Mouse (Mus musculus) layer of hippocampus, adult 8-10 months (tissue): ENCODE data around the gene Glb1. TPM values are rescaled to one million over a fixed set of nuclear protein-coding genes. Genes with fewer than 3 reads are reported as not detected.

Source experiments
- DNase-seq, 2 experiments: peaks; one replicate each; pipeline ENCODE4 v3.0.0; 2022; ENCODE audit warnings: low spot score in 2 of 2
- total RNA-seq, 4 experiments: library from RNA; stranded (reverse); gene quantifications; 2 replicates each; pipeline ENCODE4 v1.2.4; 2022

Glb1 gene
- total RNA-seq, 4 experiments from 2014 or later, result 20.2 to 40.0 (median 30.7) TPM

DNA sequence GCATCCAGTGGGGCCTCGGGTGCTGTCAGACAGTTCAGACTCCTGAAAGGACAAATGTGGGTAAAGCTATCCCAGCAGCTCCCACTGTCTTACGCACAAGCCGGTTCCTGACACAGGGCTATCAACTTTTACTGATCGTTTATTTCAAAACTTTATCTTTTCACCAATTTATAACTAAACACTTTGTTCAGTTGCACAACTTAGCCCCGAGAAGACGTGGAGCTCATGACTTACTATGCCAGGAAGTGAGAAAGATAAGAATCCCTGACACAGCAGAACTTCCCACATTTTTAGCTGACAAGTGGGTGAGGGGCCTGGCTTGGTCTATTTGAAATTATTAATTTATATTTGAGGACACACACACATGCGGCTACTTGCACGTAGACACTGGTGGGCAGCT, 6.2 kb upstream of the Glb1 start:
- DNase-seq, result no peak

DNA sequence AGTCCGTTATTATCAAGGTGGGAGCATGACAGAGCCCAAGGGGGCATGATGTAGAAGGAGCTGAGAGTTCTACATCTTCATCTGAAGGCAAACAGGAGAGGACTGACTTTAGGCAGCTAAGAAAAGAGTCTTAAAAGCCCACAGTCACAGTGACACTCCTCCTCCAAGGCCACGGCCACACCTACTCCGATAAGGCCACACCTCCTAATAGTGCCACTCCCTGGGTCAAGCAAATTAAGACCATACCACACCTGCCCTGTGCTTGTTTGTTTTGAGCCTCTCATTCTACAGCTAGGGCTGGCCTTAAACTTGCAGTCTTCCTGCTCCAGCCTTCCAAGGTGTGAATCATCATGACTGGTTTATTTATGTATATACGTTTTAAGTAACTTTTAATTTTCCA, 5.6 kb upstream of the Glb1 start:
- no peak for DNase-seq

- DNase-seq, result no peak
Measured at GRCm38 (mm10) chr9:114399680-114400079, 1.2 kb upstream of the Glb1 start.

DNA sequence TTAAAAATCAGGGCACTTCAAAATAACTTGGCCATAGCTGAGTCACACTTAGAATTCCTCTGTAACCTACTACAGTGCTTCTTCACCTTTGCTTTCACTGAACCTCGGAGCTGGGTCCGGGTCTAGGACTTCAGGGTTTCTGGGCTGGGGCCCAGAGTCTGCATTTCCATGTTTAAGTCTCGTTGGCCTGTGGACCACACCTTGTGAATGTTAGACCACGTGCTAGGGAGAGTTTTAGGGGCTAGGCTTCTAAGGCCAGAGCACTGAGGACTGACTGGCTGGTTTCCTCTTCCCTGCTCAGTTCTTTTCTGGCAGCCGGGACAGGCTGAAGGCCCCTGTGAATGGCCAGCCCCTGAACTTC, 308 bp upstream of the Glb1 start:
- no peak for DNase-seq

DNA sequence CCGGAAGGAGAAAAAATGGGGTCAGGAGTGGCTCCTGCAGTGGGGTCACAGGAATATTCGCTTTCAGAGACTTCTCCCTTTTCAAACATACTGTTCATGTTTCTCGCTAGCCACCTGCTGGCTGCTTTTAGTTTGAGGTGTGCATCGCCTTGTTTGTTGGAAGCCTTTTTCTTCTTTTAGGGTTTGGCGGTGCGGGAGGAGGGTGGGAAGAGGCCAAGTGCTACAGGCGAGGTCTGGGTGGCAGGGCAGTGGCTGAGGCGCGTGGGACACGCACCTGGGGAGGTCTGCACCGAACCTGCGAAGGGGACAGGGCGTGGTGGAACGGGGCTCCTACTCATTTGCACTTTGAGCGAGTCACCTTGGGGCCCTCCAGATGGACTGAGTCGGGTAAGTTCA, 807 bp downstream of the Glb1 start:
- DNase-seq, result no peak

GRCm38 (mm10) chr9:114407676-114408075, 6.8 kb downstream of the Glb1 start:
- no peak for DNase-seq

- no peak for DNase-seq
Measured at GRCm38 (mm10) chr9:114410313-114410862, 9.5 kb downstream of the Glb1 start.

GRCm38 (mm10) chr9:114411295-114411694, 10.4 kb downstream of the Glb1 start:
- no peak for DNase-seq

GRCm38 (mm10) chr9:114412406-114412805, 11.5 kb downstream of the Glb1 start:
- no peak for DNase-seq

GRCm38 (mm10) chr9:114413866-114414265, 13.0 kb downstream of the Glb1 start:
- no peak for DNase-seq

GRCm38 (mm10) chr9:114415701-114416100, 14.8 kb downstream of the Glb1 start:
- peak in 1 of 2 experiments; percentile 23 for DNase-seq

- DNase-seq, result no peak
Measured at GRCm38 (mm10) chr9:114416646-114417517, 16.0 kb downstream of the Glb1 start.

DNA sequence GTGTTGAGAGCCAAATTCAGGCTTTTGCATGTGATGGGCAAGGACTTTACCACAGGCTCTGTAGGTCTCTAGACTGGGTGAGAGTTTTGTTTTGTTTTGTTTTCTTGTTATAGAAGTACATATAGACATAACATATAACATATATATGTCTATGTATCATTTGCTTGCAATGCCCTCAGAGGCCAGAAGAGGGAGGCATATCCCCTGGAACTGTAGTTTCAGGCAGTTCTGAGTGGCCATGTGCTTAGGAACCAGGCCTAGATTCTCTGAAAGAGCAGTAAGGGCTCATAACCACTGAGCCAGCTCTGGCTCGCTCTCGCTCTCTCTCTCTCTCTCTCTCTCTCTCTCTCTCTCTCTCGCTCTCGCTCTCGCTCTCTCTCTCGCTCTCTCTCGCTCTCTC, 17.3 kb downstream of the Glb1 start:
- no peak for DNase-seq

DNA sequence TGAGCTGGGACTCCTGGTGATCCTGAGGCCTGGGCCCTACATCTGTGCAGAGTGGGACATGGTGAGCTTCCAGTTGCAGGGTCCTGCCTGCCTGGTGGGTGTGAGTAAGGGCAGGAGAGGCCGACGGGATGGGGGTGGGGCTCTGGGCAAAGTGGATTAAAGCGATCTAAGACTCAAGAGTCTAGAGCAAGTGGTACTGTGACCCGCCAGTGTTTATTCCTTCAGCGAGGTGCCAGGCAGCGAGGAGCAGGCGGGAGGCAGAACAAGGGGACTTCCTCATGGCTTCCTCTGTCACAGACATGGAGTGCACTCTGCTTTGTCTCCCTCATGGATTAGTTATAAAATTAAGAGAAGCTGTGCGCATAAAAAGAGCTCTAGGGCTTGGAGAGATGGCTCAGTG, 19.6 kb downstream of the Glb1 start:
- no peak for DNase-seq

- no peak for DNase-seq
Measured at GRCm38 (mm10) chr9:114421045-114421444, 20.2 kb downstream of the Glb1 start.

DNA sequence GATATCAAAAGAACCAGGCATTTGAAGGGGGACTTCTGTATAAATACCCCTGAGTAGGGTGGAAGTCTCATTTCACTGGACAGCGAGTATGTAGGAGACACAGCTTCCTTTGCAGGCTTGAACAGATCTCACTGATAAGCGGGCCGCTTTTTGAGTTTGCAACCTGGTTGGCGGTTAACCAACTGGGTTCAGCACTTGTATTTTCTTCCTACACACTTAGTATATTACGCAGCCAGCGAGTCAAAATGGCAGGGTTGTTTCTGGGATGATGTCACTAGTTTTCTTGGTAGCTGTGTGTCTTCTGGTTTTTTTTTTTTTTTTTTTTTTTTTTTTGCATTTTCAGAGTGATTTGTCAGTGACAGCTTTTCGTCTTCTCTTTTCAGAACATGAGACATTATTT, 20.9 kb downstream of the Glb1 start:
- DNase-seq, result no peak

DNA sequence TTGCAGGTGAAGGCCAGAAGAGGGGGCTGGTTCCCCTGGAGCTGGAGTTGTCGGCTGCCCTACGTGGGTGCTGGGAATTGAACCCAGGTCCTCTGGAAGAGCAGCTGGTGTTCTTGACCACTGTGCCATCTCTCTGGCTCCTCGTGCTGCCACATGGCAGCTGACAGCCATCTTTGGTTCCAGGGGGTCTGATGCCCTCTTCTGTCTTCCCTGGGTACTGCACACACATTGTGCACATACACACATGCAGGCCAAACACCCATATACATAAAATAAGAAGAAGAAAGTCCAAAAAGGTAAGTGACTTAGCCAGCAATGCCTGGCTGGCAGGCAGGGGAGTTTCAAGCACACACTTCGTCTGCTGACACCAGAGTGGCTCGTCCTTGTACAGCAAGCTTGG, 24.7 kb downstream of the Glb1 start:
- DNase-seq, result no peak

GRCm38 (mm10) chr9:114426201-114426600, 25.3 kb downstream of the Glb1 start:
- DNase-seq, result no peak

GRCm38 (mm10) chr9:114427425-114427824, 26.5 kb downstream of the Glb1 start:
- no peak for DNase-seq

DNA sequence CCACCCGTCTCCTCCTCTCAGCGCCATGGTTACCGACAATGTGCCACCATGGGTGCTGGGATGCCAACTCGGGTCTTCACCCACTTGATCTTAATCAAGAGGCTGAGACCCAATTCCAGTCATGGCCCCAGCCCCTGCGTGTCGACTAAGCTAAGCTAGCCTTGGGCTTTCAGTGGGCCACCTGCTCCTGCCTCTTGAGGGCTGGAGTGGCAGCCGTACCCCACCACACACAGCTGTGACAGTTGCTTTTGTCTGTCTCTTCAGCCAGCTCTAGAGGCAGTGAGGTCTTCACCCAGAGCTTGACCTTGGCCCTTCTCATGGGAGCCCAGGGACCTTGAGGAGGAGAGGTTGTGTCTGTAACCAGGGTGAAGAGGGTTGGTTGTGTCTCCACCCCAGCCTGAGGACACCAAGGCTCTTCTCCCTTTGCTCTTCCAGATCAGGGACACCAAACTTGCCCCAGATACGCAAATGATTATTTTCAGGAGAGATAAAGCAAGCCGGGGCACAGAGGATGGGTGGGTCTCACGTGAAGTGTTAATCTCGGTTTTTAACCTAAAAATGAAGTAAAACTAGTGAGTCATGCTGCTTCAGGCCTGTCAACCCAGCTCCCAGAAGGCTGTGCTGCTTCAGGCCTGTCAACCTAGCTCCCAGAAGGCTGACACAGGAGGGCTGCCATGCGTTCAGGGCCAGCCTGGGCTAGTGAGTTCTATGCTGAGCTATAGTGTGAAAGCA, 27.4 kb downstream of the Glb1 start:
- no peak for DNase-seq

DNA sequence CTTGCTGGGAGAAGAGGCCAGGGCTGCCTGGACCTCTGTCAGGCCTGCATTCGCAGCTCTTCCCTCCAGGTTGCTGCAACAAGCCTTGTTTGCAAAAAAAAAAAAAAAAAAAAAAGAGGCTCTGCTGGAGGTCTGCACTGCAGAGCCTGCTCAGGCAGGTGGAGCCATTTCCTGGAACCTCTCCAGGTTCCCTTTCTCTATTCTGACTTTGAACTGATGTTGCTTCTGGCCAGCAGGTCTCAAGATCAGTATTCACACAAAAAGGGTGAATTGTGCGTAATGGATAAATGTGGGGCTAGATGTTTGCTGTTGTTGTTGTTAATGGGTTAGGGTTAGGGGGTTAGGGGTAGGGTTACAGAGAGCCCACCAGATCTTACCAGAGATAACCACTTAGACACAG, 34.8 kb downstream of the Glb1 start:
- DNase-seq, result no peak

- DNase-seq, result no peak
Measured at GRCm38 (mm10) chr9:114440548-114440947, 39.7 kb downstream of the Glb1 start.

- no peak for DNase-seq
Measured at GRCm38 (mm10) chr9:114442225-114442624, 41.3 kb downstream of the Glb1 start.
